Mouse (Mus musculus) CD4-positive helper T cell, adult 2 months (primary cell): ENCODE measurements around the gene 2510039O18Rik.

ENCODE experiments used
- DNase-seq: peaks from one replicate; pipeline ENCODE4 v3.0.0-alpha.2; 2012; ENCODE audit warnings: low read depth, missing footprints, low spot score

The 2510039O18Rik gene

GRCm38 (mm10) chr4:147985205-147986132 lies 44.8 kb downstream of the 2510039O18Rik start, which contains the start of gene Nppb:
Gene Nppb (plus strand): TSS chr4:147985788.
- peak; percentile 9 for DNase-seq

GRCm38 (mm10) chr4:147993571-147994095 lies 52.9 kb downstream of the 2510039O18Rik start:
- DNase-seq = no peak

GRCm38 (mm10) chr4:147995311-147995710 lies 54.6 kb downstream of the 2510039O18Rik start:
- DNase-seq = no peak
